Mouse (Mus musculus): ENCODE data around the gene Hic1.

Hic1 gene

GRCm38 (mm10) chr11:75169405-75170080, at the start of gene Hic1:
Gene Hic1 (minus strand): TSS chr11:75169519.
- DNase-seq (ENCODE audit: extremely low spot score, low read depth, low spot score): no peak

- no peak for DNase-seq (ENCODE audit: extremely low spot score, low read depth, low spot score)
Measured at GRCm38 (mm10) chr11:75214081-75214950, 45.0 kb upstream of the Hic1 start.

DNA sequence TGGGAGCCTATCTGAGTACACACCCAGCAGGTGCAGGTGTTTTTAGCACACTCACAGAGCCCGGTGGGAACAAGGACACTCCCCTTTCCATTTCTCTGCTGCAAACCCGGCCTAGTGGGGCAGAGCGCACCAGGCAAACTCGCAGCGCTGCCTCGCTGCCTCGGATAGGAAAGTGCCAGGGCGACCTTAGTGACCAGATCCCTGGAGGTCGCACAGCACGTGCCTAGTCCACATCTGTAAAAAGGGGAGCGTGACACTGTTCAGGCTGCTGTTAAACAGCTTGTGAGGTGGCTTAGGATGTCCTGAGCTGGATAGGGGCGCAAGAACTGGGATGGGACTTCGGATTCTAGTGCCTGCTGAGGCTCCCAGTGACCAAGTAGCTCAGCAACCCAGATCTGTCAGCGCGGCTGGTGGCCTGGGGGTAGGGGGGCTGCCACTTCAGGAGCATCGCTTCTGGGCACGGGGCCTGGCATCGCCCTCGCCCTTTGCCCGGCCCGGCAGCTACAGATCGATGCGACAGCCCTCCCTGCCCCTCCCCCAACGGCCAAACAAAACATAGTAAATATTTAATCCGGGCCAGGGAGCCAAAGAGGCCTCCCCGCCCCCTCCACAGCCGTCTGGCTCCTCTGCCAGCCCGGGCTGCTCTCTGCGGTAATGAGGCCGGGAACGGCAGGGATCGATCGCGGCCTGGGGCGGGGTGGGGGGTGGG, 44.2 kb upstream of the Hic1 start:
- no peak for DNase-seq (ENCODE audit: extremely low spot score, low read depth, low spot score)

- no peak for DNase-seq (ENCODE audit: extremely low spot score, low read depth, low spot score)
Measured at GRCm38 (mm10) chr11:75212876-75213275, 43.6 kb upstream of the Hic1 start.

DNA sequence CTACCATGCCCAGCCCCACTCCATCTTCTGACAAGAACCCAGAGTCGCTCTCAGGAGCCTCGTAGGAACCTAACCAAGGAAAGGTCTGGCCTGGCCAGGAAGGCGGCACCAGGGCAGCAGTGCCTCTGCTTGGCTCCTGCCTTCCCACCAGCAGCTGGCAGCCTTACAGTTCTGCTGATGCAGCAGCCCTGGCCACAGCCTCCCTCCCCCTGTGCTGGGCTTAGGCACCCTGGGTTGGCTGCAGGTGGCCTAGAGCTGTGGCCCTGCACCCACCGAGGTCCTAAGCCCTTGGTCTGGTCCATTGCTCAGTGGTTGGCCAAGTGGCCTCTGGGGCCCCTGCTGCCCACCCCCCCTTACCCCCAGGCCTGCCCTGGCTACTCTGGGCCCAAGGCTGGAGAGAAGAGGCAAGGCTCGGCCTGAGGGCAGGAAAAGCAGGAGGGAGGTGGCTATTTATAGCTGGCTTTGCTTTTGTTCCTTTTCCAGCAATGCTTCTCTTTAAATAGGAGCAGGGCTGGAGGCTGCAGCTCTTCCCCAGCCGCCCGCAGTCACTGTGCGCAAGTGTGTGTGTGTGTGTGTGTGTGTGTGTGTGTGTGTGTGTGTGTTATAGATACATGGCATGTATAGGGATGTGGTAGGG, 42.8 kb upstream of the Hic1 start:
- no peak for DNase-seq (ENCODE audit: extremely low spot score, low read depth, low spot score)

DNA sequence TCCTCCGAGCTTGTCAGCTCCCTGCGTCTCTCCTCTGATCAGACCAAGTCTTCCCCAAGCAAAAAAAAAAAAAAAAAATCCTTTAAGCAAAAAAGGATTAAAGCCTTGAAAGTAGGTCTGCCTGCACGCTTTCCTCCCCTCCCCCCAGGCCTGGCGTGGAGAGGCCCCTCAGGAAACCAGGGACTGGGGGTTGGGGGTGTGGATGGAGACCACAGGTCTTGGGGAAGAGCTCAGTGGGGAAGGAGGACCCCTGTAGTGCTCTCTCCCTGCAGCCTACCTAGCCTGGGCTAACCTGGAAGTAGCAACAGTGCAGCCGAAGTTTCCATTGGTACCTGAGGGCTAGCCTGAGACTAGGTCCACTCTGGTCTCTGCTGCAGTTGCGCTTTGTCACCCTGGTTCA, 41.4 kb upstream of the Hic1 start:
- DNase-seq (ENCODE audit: extremely low spot score, low read depth, low spot score): no peak

GRCm38 (mm10) chr11:75210093-75210492, 40.8 kb upstream of the Hic1 start:
- no peak for DNase-seq (ENCODE audit: extremely low spot score, low read depth, low spot score)

DNA sequence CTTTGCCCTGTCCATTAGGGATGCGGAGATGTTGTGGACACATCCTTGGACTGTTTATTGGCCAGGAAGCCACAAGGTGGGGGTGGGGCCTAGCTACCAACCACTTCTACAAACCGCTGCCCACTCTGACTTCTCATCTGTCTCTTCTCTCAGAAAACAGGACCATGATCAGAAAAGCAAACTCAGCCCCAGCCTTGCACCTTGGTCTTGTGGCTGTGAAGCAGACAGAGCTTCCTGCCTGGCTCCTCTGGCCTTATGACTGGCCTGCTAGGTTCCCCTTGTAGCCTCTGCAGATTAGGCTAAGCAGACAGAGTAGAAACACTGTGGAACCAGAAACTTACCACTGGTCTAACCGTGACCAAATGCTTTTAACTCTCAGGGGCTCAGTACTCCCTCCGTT, 40.0 kb upstream of the Hic1 start:
- no peak for DNase-seq (ENCODE audit: extremely low spot score, low read depth, low spot score)

DNA sequence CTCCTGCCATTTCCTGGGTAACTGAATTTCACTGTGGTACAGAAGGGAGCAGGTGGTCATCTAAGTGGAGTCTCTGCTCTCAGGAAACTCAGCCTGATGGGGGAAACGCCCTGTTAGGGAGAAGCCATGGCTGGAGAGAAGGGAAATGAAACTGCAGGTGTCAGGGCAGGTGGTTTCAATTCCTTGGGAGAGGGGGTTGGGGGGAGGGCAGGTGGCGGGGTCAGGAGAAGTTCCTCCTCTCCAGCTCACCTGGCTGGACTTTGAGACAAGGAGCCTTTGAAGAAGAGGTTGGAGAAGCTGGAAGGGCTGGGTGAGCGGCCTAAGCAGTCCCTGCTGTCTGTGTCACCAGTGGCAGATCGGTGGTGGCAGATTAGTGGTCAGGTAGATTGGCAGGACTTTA, 37.0 kb upstream of the Hic1 start:
- DNase-seq (ENCODE audit: extremely low spot score, low read depth, low spot score): no peak

GRCm38 (mm10) chr11:75204472-75204871, 35.2 kb upstream of the Hic1 start:
- no peak for DNase-seq (ENCODE audit: extremely low spot score, low read depth, low spot score)

GRCm38 (mm10) chr11:75203926-75204325, 34.6 kb upstream of the Hic1 start:
- DNase-seq (ENCODE audit: extremely low spot score, low read depth, low spot score): no peak

GRCm38 (mm10) chr11:75201721-75202120, 32.4 kb upstream of the Hic1 start:
- DNase-seq (ENCODE audit: extremely low spot score, low read depth, low spot score): no peak

- no peak for DNase-seq (ENCODE audit: extremely low spot score, low read depth, low spot score)
Measured at GRCm38 (mm10) chr11:75200935-75201334, 31.6 kb upstream of the Hic1 start.

- DNase-seq (ENCODE audit: extremely low spot score, low read depth, low spot score): no peak
Measured at GRCm38 (mm10) chr11:75199951-75200350, 30.6 kb upstream of the Hic1 start.

DNA sequence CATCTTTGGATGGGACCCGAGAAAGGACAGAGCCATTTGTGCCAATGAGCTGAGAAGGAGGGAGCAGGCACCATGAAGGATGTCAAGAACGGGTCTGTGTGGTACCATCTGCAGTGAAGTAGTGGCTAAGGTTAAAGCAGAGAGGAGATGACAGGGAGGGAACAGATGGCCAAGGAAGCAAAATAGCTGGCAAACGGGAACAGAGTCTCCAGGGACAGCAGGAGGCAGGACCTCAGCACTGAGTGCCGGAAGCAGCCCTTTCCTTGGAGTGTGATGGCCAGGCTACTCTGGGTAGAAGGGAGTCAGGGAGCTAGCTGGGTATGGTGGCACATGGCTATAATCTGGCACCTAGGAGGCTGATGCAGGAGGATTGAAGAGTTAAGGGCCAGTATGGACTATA, 29.5 kb upstream of the Hic1 start:
- DNase-seq (ENCODE audit: extremely low spot score, low read depth, low spot score): no peak

GRCm38 (mm10) chr11:75197956-75198355, 28.6 kb upstream of the Hic1 start:
- no peak for DNase-seq (ENCODE audit: extremely low spot score, low read depth, low spot score)

- DNase-seq (ENCODE audit: extremely low spot score, low read depth, low spot score): no peak
Measured at GRCm38 (mm10) chr11:75196131-75196530, 26.8 kb upstream of the Hic1 start.

GRCm38 (mm10) chr11:75194850-75195461, 25.6 kb upstream of the Hic1 start:
- DNase-seq (ENCODE audit: extremely low spot score, low read depth, low spot score): no peak

- no peak for DNase-seq (ENCODE audit: extremely low spot score, low read depth, low spot score)
Measured at GRCm38 (mm10) chr11:75194121-75194849, 25.0 kb upstream of the Hic1 start.

Measured in hindlimb bud, embryonic 11.5 days (tissue).